Mouse (Mus musculus): ENCODE measurements around the gene Olfr1416. TPM values are rescaled to one million over a fixed set of nuclear protein-coding genes. Genes with fewer than 3 reads are reported as not detected.

The Olfr1416 gene
- polyA plus RNA-seq, 1 experiment from 2014 or later = not detected

DNA sequence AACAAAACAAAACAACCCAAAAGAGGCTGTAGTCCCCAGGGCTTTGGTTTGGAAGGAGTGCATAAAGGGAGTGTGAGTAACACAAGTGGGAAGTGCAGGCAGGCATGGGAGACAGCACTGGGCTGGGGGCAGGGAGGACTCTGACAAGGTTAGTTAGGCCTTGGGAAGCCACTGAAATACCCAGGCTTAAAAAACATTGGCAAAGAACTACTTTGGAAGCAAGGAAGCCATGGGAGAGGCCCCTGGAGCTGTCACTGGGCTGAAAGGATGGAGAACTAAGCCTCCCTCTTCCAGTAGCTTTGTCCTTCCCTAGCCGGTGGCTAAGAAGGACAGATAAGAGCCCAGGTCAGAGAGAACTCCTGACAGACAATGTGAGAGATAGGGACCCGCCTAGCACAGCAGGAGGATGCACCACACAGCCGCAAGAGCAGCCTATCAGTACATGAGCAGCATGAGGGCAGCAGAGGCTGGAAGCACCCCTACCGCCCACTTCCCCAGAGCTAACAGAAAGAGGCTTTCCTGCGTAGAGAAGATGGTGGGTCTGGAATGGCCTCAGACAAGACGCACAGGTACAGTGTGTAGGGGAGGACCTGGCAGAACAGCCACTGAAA, 43.4 kb downstream of the Olfr1416 start:
- Histone ChIP-seq H3K4me2 (no peak overlapping the region), H3K36me3 (ENCODE audit: insufficient read depth) (peaks cover 77% of the 10 kb centered on the region), H3K27ac (ENCODE audit: low read depth) (no peak overlapping the region), H3K4me1 (ENCODE audit: insufficient read depth) (peaks cover 10% of the 10 kb centered on the region), H3K9ac (no peak overlapping the region), H3K9me3 (ENCODE audit: low read depth, low read length) (no peaks in the 10 kb centered on the region), H3K27me3 (ENCODE audit: insufficient read depth, low read length) (no peaks in the 10 kb centered on the region), H3K4me3 (ENCODE audit: low read depth, low read length) (no peak overlapping the region)
- WGBS = 70% methylated on average over 6 of the region's 6 CpGs
- DNase-seq (no peak), ATAC-seq (ENCODE audit: insufficient read depth) (no peak)
- no peak for TF ChIP-seq CTCF (IDR thresholded peaks at IDR 0.05; ENCODE audit: low read depth)

DNA sequence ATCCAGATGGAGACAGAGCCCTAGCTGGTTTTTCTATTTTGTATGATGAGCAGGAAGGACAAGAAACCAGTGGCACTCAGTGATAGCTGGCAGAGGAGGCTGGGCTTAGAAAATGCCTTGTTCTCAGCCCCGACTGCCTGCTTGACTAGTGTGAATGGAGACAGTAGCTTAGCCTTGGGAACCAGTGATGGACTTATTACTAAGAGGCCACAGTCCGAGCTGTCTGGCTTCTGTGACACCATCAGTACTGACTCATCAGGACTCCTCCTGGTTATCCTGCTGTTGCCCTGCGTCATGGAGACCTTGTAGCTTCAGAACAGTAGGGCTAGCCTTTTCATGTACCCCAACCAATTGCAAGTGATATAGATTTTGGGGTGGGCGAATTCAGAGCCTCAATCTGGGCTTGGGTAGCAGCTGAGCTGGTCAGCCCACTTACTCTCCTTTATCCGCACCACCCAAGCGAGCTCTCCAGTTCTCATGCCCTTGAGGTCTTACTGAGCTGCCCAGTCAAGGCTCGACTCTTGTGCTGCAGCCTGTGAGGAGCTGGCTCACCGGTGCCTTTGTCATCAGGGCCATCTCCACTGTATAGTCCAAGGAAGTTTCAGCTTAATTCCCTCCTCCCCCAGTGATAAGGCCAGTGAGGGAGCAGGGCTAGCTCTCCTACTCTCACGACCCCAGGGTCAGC, 44.7 kb downstream of the Olfr1416 start:
- Histone ChIP-seq H3K4me2 (no peak overlapping the region), H3K27me3 (ENCODE audit: insufficient read depth, low read length) (no peaks in the 10 kb centered on the region), H3K9me3 (ENCODE audit: low read depth, low read length) (no peaks in the 10 kb centered on the region), H3K36me3 (ENCODE audit: insufficient read depth) (peaks cover 65% of the 10 kb centered on the region), H3K4me1 (ENCODE audit: insufficient read depth) (peaks cover 10% of the 10 kb centered on the region), H3K4me3 (ENCODE audit: low read depth, low read length) (no peak overlapping the region), H3K9ac (no peak overlapping the region), H3K27ac (ENCODE audit: low read depth) (no peak overlapping the region)
- WGBS = 84% methylated on average over 9 of the region's 9 CpGs
- no peak for ATAC-seq (ENCODE audit: insufficient read depth)
- TF ChIP-seq CTCF (IDR thresholded peaks at IDR 0.05; ENCODE audit: low read depth) = no peak
- no peak for DNase-seq

DNA sequence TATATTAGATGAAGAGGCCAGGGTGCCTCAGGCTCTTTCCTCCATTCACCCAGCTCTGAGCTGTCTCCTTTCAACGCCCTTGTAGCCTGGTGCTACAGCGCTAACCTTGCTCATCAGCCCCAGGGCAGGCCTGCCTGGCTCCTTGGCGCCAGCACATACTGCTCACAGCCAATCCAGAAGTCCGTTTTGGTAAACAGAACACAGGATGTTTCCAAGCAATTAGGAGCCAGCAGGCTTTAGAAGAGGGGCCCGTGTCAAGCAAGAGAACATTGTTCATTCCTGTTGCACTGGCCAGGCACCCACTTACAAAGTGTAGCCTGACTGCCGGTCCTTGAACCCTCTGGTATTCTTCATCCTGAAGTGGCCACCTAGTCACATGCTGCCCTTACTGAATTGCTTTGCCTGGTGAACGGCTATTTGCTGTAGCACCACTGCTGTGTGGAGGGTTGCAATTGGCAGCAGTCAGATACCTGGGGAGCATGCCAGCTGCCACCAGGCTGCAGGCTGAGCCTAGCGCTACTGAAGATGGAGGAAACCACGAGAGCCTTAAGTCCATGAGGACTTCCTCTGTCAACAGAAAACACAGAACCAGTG, 47.1 kb downstream of the Olfr1416 start:
- peaks cover 43% of the 10 kb centered on the region for H3K36me3 ChIP-seq (ENCODE audit: insufficient read depth)
- H3K9ac ChIP-seq = no peak overlapping the region; the same call in 1 of the 2 replicates
- peaks cover 10% of the 10 kb centered on the region for H3K4me1 ChIP-seq (ENCODE audit: insufficient read depth)
- H3K27ac ChIP-seq (ENCODE audit: low read depth) = peak overlapping the region; percentile 67; the same call in 1 of the 2 replicates
- H3K27me3 ChIP-seq (ENCODE audit: insufficient read depth, low read length) = no peaks in the 10 kb centered on the region
- 22% methylated on average over 9 of the region's 9 CpGs for WGBS
- ATAC-seq (ENCODE audit: insufficient read depth) = peak; percentile 79
- peak; percentile 64 for DNase-seq
- no peak overlapping the region for H3K4me3 ChIP-seq (ENCODE audit: low read depth, low read length)
- no peak overlapping the region for H3K4me2 ChIP-seq
- no peak for TF ChIP-seq CTCF (IDR thresholded peaks at IDR 0.05; ENCODE audit: low read depth)
- no peaks in the 10 kb centered on the region for H3K9me3 ChIP-seq (ENCODE audit: low read depth, low read length)

DNA sequence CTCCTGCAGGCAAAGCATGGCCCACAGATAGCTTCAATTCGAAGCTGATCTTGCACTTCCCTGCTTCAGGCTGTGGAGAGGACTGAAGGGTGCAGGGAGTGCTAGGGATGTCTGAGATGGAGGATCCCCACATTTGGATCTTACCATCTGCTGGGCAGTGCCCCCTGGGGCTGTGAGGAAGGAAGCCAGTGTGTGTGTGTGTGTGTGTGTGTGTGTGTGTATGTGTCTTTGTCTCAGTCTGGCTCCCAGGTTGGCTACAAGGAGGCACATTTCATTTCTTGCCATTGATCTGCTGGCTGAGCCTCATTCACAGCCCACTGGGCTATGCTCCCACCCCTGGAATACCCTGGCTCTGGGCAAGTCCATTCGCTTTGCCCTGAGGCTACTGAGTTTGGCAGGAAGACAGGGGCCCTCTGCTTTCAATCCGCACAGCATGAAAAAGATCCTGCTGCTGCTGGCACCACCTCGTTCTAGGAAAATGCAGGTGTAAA, 48.0 kb downstream of the Olfr1416 start:
- peaks cover 34% of the 10 kb centered on the region for H3K36me3 ChIP-seq (ENCODE audit: insufficient read depth)
- DNase-seq (no peak), ATAC-seq (ENCODE audit: insufficient read depth) (no peak)
- no peak overlapping the region for H3K4me2 ChIP-seq
- H3K27me3 ChIP-seq (ENCODE audit: insufficient read depth, low read length) = no peaks in the 10 kb centered on the region
- 34% methylated on average over 4 of the region's 4 CpGs for WGBS
- H3K27ac ChIP-seq (ENCODE audit: low read depth) = no peak overlapping the region
- no peak overlapping the region for H3K9ac ChIP-seq
- H3K4me1 ChIP-seq (ENCODE audit: insufficient read depth) = peaks cover 10% of the 10 kb centered on the region
- no peak overlapping the region for H3K4me3 ChIP-seq (ENCODE audit: low read depth, low read length)
- TF ChIP-seq CTCF (IDR thresholded peaks at IDR 0.05; ENCODE audit: low read depth) = no peak
- H3K9me3 ChIP-seq (ENCODE audit: low read depth, low read length) = no peaks in the 10 kb centered on the region

DNA sequence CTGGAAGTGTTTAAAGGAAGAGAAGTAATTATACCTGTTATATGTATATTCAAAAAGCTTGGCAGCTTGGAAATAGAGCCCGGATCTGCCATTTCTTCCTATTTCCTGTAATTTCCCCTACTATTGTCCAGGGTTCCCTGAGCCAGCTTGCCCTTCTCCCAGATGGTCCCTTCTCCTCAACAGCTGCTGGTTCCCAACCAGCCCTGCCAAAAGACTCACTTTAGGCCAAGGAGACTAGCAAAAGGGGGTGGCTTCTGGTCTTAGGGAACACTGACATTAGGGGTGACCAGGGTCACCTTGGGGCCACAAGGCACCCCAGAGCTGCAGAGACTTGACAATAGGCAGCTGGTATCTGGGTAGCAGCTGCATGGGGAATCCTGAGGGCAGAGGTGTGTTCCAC, 49.9 kb downstream of the Olfr1416 start:
- no peak overlapping the region for H3K27ac ChIP-seq (ENCODE audit: low read depth)
- TF ChIP-seq CTCF (IDR thresholded peaks at IDR 0.05; ENCODE audit: low read depth) = no peak

DNA sequence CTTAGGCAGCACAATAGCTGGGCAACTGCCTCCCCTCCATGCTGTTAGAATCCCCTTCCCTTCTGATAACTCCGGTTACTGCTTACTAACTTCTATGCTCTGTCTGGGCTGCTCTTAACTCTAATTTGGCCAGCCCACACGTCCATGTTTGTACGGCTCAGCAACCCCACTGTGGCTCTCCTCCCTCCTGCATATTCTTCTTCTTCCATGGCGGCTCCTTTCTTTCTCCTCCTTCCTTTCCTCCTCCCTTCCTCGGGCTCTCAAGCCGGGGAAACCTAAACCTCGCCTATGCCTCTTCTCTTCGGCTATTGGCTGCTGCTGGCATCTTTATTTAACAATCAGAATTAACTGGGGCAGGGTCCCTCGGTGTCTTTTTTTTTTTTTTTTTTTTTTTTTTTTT, 52.1 kb downstream of the Olfr1416 start:
- ATAC-seq (ENCODE audit: insufficient read depth) (no peak), DNase-seq (no peak)
- Histone ChIP-seq H3K36me3 (ENCODE audit: insufficient read depth) (no peaks in the 10 kb centered on the region), H3K27ac (ENCODE audit: low read depth) (no peak overlapping the region), H3K9me3 (ENCODE audit: low read depth, low read length) (no peaks in the 10 kb centered on the region), H3K27me3 (ENCODE audit: insufficient read depth, low read length) (no peaks in the 10 kb centered on the region), H3K4me1 (ENCODE audit: insufficient read depth) (peaks cover 8% of the 10 kb centered on the region), H3K4me3 (ENCODE audit: low read depth, low read length) (no peak overlapping the region), H3K9ac (no peak overlapping the region), H3K4me2 (no peak overlapping the region)
- TF ChIP-seq CTCF (IDR thresholded peaks at IDR 0.05; ENCODE audit: low read depth) = no peak
- 64% methylated on average over 9 of the region's 9 CpGs for WGBS

More for the DNA sequence above, 49.9 kb downstream of the Olfr1416 start:
- DNase-seq = no peak
- no peak overlapping the region for H3K4me3 ChIP-seq (ENCODE audit: low read depth, low read length)
- no peak overlapping the region for H3K4me2 ChIP-seq
- H3K4me1 ChIP-seq (ENCODE audit: insufficient read depth) = peaks cover 10% of the 10 kb centered on the region
- no peak for ATAC-seq (ENCODE audit: insufficient read depth)
- no peaks in the 10 kb centered on the region for H3K27me3 ChIP-seq (ENCODE audit: insufficient read depth, low read length)
- H3K36me3 ChIP-seq (ENCODE audit: insufficient read depth) = peaks cover 17% of the 10 kb centered on the region
- H3K9me3 ChIP-seq (ENCODE audit: low read depth, low read length) = no peaks in the 10 kb centered on the region
- H3K9ac ChIP-seq = no peak overlapping the region
- WGBS = 77% methylated on average over 1 of the region's 1 CpGs

DNA sequence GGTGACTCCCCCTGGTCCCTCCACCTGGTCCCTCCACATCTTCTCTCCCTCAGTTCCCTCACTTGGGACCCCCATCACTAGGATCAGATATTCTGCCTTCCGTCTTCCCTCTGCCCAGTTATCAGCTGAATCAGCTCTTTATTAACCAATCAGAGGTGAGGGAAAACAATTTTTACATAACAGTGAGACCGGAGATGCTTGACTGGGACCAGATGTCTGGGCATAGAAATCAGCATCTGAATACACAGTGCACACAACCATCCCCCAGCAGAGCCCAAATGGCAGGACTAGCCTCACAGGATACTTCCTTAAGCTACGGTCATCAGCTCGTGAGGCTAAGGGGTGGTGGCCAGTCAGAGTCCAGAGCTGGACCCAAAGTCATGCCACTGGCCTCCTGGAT, 52.8 kb downstream of the Olfr1416 start:
- Histone ChIP-seq H3K27ac (ENCODE audit: low read depth) (no peak overlapping the region), H3K9me3 (ENCODE audit: low read depth, low read length) (no peaks in the 10 kb centered on the region), H3K4me1 (ENCODE audit: insufficient read depth) (peaks cover 1% of the 10 kb centered on the region; the same call in 1 of the 2 replicates), H3K4me2 (no peak overlapping the region), H3K9ac (no peak overlapping the region), H3K36me3 (ENCODE audit: insufficient read depth) (no peaks in the 10 kb centered on the region), H3K27me3 (ENCODE audit: insufficient read depth, low read length) (no peaks in the 10 kb centered on the region), H3K4me3 (ENCODE audit: low read depth, low read length) (no peak overlapping the region)
- no peak for TF ChIP-seq CTCF (IDR thresholded peaks at IDR 0.05; ENCODE audit: low read depth)
- ATAC-seq (ENCODE audit: insufficient read depth) (no peak), DNase-seq (peak; percentile 9)
- 47% methylated on average over 4 of the region's 4 CpGs for whole genome bisulfite sequencing
